Mouse (Mus musculus) MEL (cell line): ENCODE data around the gene Susd4. TPM values are rescaled to one million over a fixed set of nuclear protein-coding genes. Genes with fewer than 3 reads are reported as not detected.

Experiments used
- DNase-seq: peaks from one replicate; pipeline ENCODE4 v3.0.0; 2011; ENCODE audit warnings: low read depth, low spot score
- H3K27ac ChIP-seq: 2 replicates; pipeline ENCODE4 v1.5.1; 2012; ENCODE audit warnings: low read depth, mild to moderate bottlenecking, control low read depth, low read length, moderate library complexity; ENCODE audit not compliant: control insufficient read depth
- H3K27me3 ChIP-seq, 2 experiments: fragments of 150-350 bp in 1 of 2; sonication (generic) in 1 of 2; 2 replicates each; pipeline ENCODE4 v1.6.1; 2012; ENCODE audit warnings: low read length in 2 of 2, mild to moderate bottlenecking in 2 of 2, improper control_type of control experiment in 1 of 2, moderate library complexity in 1 of 2; ENCODE audit not compliant: insufficient read depth in 2 of 2, control insufficient read depth in 1 of 2
- H3K36me3 ChIP-seq, 2 experiments: 2 replicates each; pipeline ENCODE4 v1.6.1; 2012 to 2014; ENCODE audit warnings: low read length in 2 of 2, improper control_type of control experiment in 1 of 2, inconsistent platforms in 1 of 2, mild to moderate bottlenecking in 1 of 2; ENCODE audit not compliant: insufficient read depth in 2 of 2, control insufficient read depth in 1 of 2
- H3K4me1 ChIP-seq, 2 experiments: fragments of 150-350 bp in 1 of 2; sonication (generic) in 1 of 2; 2 replicates each; pipeline ENCODE4 v1.6.1; 2012; ENCODE audit warnings: low read length in 2 of 2, improper control_type of control experiment in 1 of 2, mild to moderate bottlenecking in 1 of 2; ENCODE audit not compliant: insufficient read depth in 2 of 2, control insufficient read depth in 1 of 2
- H3K4me3 ChIP-seq, 2 experiments: fragments of 150-350 bp in 1 of 2; sonication (generic) in 1 of 2; 2 replicates each; pipeline ENCODE4 v1.5.1; 2012; ENCODE audit warnings: low read depth in 2 of 2, low read length in 2 of 2, mild to moderate bottlenecking in 2 of 2, moderate library complexity in 2 of 2, control low read depth in 1 of 2, improper control_type of control experiment in 1 of 2; ENCODE audit not compliant: control insufficient read depth in 1 of 2, insufficient read depth in 1 of 2
- H3K79me2 ChIP-seq: 2 replicates; pipeline ENCODE4 v1.6.1; 2012; ENCODE audit warnings: mild to moderate bottlenecking, low read length, moderate library complexity; ENCODE audit not compliant: control insufficient read depth, poor library complexity, insufficient read depth
- H3K9ac ChIP-seq: 2 replicates; pipeline ENCODE4 v1.6.1; 2012; ENCODE audit warnings: low read depth, mild to moderate bottlenecking, control low read depth, low read length, moderate library complexity; ENCODE audit not compliant: control insufficient read depth, poor library complexity, severe bottlenecking
- H3K9me3 ChIP-seq: fragments of 150-350 bp; sonication (generic); replicated peaks from 2 replicates; pipeline ENCODE4 v1.6.1; 2012; ENCODE audit warnings: mild to moderate bottlenecking, low read length, improper control_type of control experiment, moderate library complexity; ENCODE audit not compliant: insufficient read depth
- CHD1 ChIP-seq: IDR thresholded peaks from 2 replicates; pipeline ENCODE4 v1.6.1; 2012; ENCODE audit warnings: low read depth, mild to moderate bottlenecking, inconsistent platforms, low read length, improper control_type of control experiment
- CHD2 ChIP-seq: IDR thresholded peaks from 2 replicates; pipeline ENCODE4 v1.6.1; 2011; ENCODE audit warnings: low read length, improper control_type of control experiment
- E2F4 ChIP-seq: IDR thresholded peaks from 2 replicates; pipeline ENCODE4 v1.6.1; 2011; ENCODE audit warnings: low read depth, low read length, improper control_type of control experiment, borderline replicate concordance
- ELF1 ChIP-seq: IDR thresholded peaks from 2 replicates; pipeline ENCODE4 v1.6.1; 2014; ENCODE audit warnings: low read depth, mild to moderate bottlenecking, inconsistent platforms, low read length, improper control_type of control experiment, moderate library complexity
- GATA1 ChIP-seq: IDR thresholded peaks from 2 replicates; pipeline ENCODE4 v1.6.1; 2011; ENCODE audit warnings: low read depth, low read length, improper control_type of control experiment
- HCFC1 ChIP-seq: IDR thresholded peaks from 2 replicates; pipeline ENCODE4 v1.6.1; 2012; ENCODE audit warnings: low read depth, mild to moderate bottlenecking, inconsistent platforms, low read length, improper control_type of control experiment, moderate library complexity
- JUND ChIP-seq: IDR thresholded peaks from 2 replicates; pipeline ENCODE4 v1.6.1; 2011; ENCODE audit warnings: low read depth, mild to moderate bottlenecking, improper control_type of control experiment, low read length
- MAZ ChIP-seq: IDR thresholded peaks from 2 replicates; pipeline ENCODE4 v1.6.1; 2012; ENCODE audit warnings: low read depth, mild to moderate bottlenecking, inconsistent platforms, low read length, improper control_type of control experiment
- MXI1 ChIP-seq: IDR thresholded peaks from 2 replicates; pipeline ENCODE4 v1.6.1; 2011; ENCODE audit warnings: mild to moderate bottlenecking, low read depth, low read length, improper control_type of control experiment
- MYC ChIP-seq: IDR thresholded peaks from 2 replicates; pipeline ENCODE4 v1.6.1; 2011; ENCODE audit warnings: low read depth, mild to moderate bottlenecking, low read length, improper control_type of control experiment, moderate library complexity
- NELFE ChIP-seq: IDR thresholded peaks from 2 replicates; pipeline ENCODE4 v1.6.1; 2011; ENCODE audit warnings: low read depth, low read length, improper control_type of control experiment
- NRF1 ChIP-seq: IDR thresholded peaks from 2 replicates; pipeline ENCODE4 v1.6.1; 2014; ENCODE audit warnings: low read depth, mild to moderate bottlenecking, inconsistent platforms, low read length, improper control_type of control experiment, moderate library complexity; ENCODE audit not compliant: poor library complexity, insufficient read depth, severe bottlenecking
- POLR2AphosphoS2 ChIP-seq: IDR thresholded peaks from 2 replicates; pipeline ENCODE4 v1.6.1; 2011; ENCODE audit warnings: low read length, improper control_type of control experiment
- RAD21 ChIP-seq: IDR thresholded peaks from 2 replicates; pipeline ENCODE4 v1.6.1; 2011; ENCODE audit warnings: mild to moderate bottlenecking, low read depth, low read length, improper control_type of control experiment
- SIN3A ChIP-seq: IDR thresholded peaks from 2 replicates; pipeline ENCODE4 v1.6.1; 2012; ENCODE audit warnings: low read length, improper control_type of control experiment, inconsistent platforms
- TAL1 ChIP-seq: IDR thresholded peaks from 2 replicates; pipeline ENCODE4 v1.6.1; 2012; ENCODE audit warnings: mild to moderate bottlenecking, inconsistent platforms, low read length, moderate library complexity, mixed read lengths
- TBP ChIP-seq: IDR thresholded peaks from 2 replicates; pipeline ENCODE4 v1.8.0; 2011; ENCODE audit warnings: low read depth, low read length, improper control_type of control experiment
- ZMIZ1 ChIP-seq: IDR thresholded peaks from 2 replicates; pipeline ENCODE4 v1.6.1; 2012; ENCODE audit warnings: low read depth, mild to moderate bottlenecking, inconsistent platforms, low read length, improper control_type of control experiment, moderate library complexity
- polyA plus RNA-seq, 2 experiments: library from polyadenylated mRNA; stranded (reverse) in 1 of 2; unstranded in 1 of 2; fragments of >175 nt in 1 of 2; fragments of >200 nt in 1 of 2; gene quantifications; 2 replicates each; pipeline versions ENCODE4 v1.2.1 to v1.2.4; 2012; ENCODE audit warnings: low replicate concordance in 2 of 2, low read depth in 1 of 2; ENCODE audit not compliant: insufficient read length in 2 of 2, insufficient read depth in 1 of 2, missing spikeins in 1 of 2
- total RNA-seq: library from RNA; depleted of rRNA; stranded (reverse); fragments of 300-350 nt; gene quantifications from 2 replicates; pipeline ENCODE4 v1.2.3, GENCODE M21; 2012

The Susd4 gene
- total and polyA plus RNA-seq, 3 experiments = not detected

DNA sequence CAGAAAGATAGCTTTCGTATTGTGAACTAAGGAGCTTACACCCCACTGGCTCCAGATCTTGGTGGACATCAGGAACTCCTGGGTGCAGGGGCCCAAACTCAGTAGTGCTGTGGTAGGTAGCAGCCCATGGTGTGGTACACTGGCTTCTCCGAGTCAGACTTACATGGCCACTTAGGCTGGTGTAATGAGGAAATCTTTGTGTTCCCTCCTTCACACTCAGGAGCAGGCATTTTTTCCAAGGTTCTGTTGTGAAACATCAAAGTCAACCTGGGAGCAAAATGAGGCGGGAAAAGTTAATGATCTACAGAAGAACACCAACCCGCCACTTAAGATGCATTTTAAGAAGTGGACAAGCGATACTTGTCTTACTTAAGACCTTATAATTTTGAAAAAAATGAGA, 21.8 kb downstream of the Susd4 start:
- no peaks in the 10 kb centered on the region for H3K4me1 ChIP-seq
- H3K79me2 ChIP-seq = no peaks in the 10 kb centered on the region
- no peaks in the 10 kb centered on the region for H3K36me3 ChIP-seq
- no peak for DNase-seq
- H3K9ac ChIP-seq = no peak overlapping the region
- H3K4me3 ChIP-seq = no peak overlapping the region
- TF ChIP-seq TBP (no peak), RAD21 (no peak), HCFC1 (no peak), POLR2AphosphoS2 (no peak), MXI1 (no peak), GATA1 (no peak), JUND (no peak), SIN3A (no peak), CHD1 (no peak), TAL1 (no peak), MAZ (no peak), ZMIZ1 (no peak), ELF1 (no peak), NELFE (no peak)
- H3K27me3 ChIP-seq = no peaks in the 10 kb centered on the region
- H3K9me3 ChIP-seq = no peaks in the 10 kb centered on the region
- H3K27ac ChIP-seq = no peak overlapping the region

DNA sequence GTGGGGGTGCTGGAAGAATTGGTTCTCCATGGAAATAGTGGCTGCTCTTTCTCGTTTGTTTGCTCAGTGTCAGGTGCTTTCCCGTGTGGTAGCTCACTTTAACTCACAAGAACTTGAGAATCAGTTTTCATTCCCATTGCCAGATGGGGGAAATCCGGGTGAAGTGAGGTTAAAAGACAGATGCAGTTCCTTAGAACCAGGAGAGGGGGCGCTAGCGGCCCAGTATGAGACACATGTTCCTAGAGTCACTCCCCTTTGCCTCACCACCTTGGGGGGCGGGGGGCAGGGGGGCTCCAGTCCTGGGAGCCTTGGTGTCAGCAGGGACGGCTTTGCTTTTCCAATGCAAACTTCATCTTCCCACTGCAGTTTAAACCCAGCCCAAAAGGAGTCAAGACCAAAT, 23.4 kb downstream of the Susd4 start:
- Histone ChIP-seq H3K79me2 (no peaks in the 10 kb centered on the region), H3K4me3 (no peak overlapping the region), H3K27me3 (no peaks in the 10 kb centered on the region), H3K4me1 (no peaks in the 10 kb centered on the region), H3K9me3 (no peaks in the 10 kb centered on the region), H3K36me3 (no peaks in the 10 kb centered on the region), H3K9ac (no peak overlapping the region), H3K27ac (no peak overlapping the region)
- TF ChIP-seq E2F4 (no peak), ZMIZ1 (no peak), NRF1 (no peak), HCFC1 (no peak), CHD2 (no peak), MYC (no peak), TBP (no peak)
- no peak for DNase-seq
